Mouse (Mus musculus): ENCODE measurements around the gene Ndrg2. TPM values are rescaled to one million over a fixed set of nuclear protein-coding genes. Genes with fewer than 3 reads are reported as not detected.
"Not testable (repeated sequence)": the region's sequence is repeated elsewhere in the genome, so short reads cannot be mapped to it uniquely, and the experiment has no call there.

The Ndrg2 gene
- polyA plus RNA-seq, 1 experiment from 2014 or later: 66.4 TPM

DNA sequence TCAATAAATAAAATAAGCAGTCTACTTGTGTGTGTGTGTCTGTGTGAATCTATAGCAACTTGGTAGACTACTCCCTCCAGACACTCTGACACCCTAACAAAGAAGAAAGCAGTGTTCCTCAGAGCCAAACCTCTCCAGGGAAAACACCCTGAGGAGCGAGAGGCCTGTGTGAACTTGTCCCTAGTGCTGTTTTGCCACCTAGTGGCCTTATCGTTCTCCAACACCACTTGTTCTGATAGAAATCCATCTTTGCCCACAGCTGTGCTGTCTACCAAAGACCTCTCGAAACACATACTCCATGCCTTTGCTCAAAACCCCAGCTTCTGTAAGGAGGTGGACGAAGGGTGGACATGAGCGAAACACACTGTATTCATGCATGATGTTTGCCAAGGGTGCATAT lies 16.9 kb upstream of the Ndrg2 start:
- H3K9me3 ChIP-seq (replicated peaks; ENCODE audit: control insufficient read depth, low read length): no peaks in the 10 kb centered on the region
- no peak overlapping the region for H3K4me2 ChIP-seq (ENCODE audit: low read depth, low read length)
- H3K36me3 ChIP-seq (ENCODE audit: control insufficient read depth, insufficient read depth): no peaks in the 10 kb centered on the region
- no peak for ATAC-seq (ENCODE audit: low read depth)
- H3K27ac ChIP-seq (ENCODE audit: low read length): no peak overlapping the region
- no peaks in the 10 kb centered on the region for H3K27me3 ChIP-seq (ENCODE audit: control insufficient read depth, insufficient read depth, low read depth, low read length)
- no peak overlapping the region for H3K4me3 ChIP-seq (ENCODE audit: low read depth, low read length)
- H3K9ac ChIP-seq (ENCODE audit: low read depth, low read length): no peak overlapping the region
- WGBS (ENCODE audit: insufficient replicate concordance): 30% methylated on average over 5 of the region's 5 CpGs
- no peaks in the 10 kb centered on the region; the same call in 1 of the 2 replicates for H3K4me1 ChIP-seq (ENCODE audit: control insufficient read depth, low read depth, low read length)

- H3K9me3 ChIP-seq (replicated peaks; ENCODE audit: control insufficient read depth, low read length): no peaks in the 10 kb centered on the region
- H3K4me1 ChIP-seq (ENCODE audit: control insufficient read depth, low read depth, low read length): no peaks in the 10 kb centered on the region; the same call in 1 of the 2 replicates
- H3K4me3 ChIP-seq (ENCODE audit: low read depth, low read length): no peak overlapping the region
- no peak overlapping the region for H3K27ac ChIP-seq (ENCODE audit: low read length)
- H3K9ac ChIP-seq (ENCODE audit: low read depth, low read length): no peak overlapping the region
- no peak for ATAC-seq (ENCODE audit: low read depth)
- no peaks in the 10 kb centered on the region for H3K36me3 ChIP-seq (ENCODE audit: control insufficient read depth, insufficient read depth)
- no peak overlapping the region for H3K4me2 ChIP-seq (ENCODE audit: low read depth, low read length)
- no peaks in the 10 kb centered on the region for H3K27me3 ChIP-seq (ENCODE audit: control insufficient read depth, insufficient read depth, low read depth, low read length)
- 51% methylated on average over 9 of the region's 9 CpGs for WGBS (ENCODE audit: insufficient replicate concordance)
These were observed 16.0 kb upstream of the Ndrg2 start for GRCm38 (mm10) chr14:51929968-51930367.

GRCm38 (mm10) chr14:51929309-51929943 lies 15.5 kb upstream of the Ndrg2 start:
- Histone ChIP-seq H3K27ac (ENCODE audit: low read length) (no peak overlapping the region), H3K4me3 (ENCODE audit: low read depth, low read length) (no peak overlapping the region), H3K4me1 (ENCODE audit: control insufficient read depth, low read depth, low read length) (no peaks in the 10 kb centered on the region; the same call in 1 of the 2 replicates), H3K9me3 (replicated peaks; ENCODE audit: control insufficient read depth, low read length) (no peaks in the 10 kb centered on the region), H3K4me2 (ENCODE audit: low read depth, low read length) (no peak overlapping the region), H3K9ac (ENCODE audit: low read depth, low read length) (no peak overlapping the region), H3K36me3 (ENCODE audit: control insufficient read depth, insufficient read depth) (no peaks in the 10 kb centered on the region), H3K27me3 (ENCODE audit: control insufficient read depth, insufficient read depth, low read depth, low read length) (no peaks in the 10 kb centered on the region)
- no peak; the same call in 1 of the 2 replicates for ATAC-seq (ENCODE audit: low read depth)
- 65% methylated on average over 8 of the region's 8 CpGs for WGBS (ENCODE audit: insufficient replicate concordance)

DNA sequence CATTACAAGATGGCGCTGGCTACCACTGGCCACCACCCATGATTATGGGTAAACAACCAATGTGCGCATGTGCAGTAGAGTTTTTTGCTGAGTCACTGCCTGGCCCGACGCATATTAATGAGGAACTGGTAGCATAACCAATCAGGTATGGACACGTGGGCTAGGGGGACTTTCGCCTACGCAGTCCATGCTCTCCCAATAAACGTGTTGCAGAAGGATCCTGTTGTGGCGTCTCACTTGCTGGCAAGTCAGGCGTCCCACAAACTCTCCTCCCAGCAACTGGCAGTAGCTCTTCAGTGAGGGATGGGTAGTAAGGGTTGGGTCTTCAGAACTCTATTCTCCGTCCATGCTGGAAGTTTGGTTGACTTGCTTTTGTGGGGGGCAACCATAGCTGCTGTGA lies 13.0 kb upstream of the Ndrg2 start:
- H3K4me1 ChIP-seq (ENCODE audit: control insufficient read depth, low read depth, low read length); H3K27ac ChIP-seq (ENCODE audit: low read length); H3K4me3 ChIP-seq (ENCODE audit: low read depth, low read length); H3K27me3 ChIP-seq (ENCODE audit: control insufficient read depth, insufficient read depth, low read depth, low read length); H3K4me2 ChIP-seq (ENCODE audit: low read depth, low read length); ATAC-seq (ENCODE audit: low read depth); H3K9ac ChIP-seq (ENCODE audit: low read depth, low read length); H3K36me3 ChIP-seq (ENCODE audit: control insufficient read depth, insufficient read depth); H3K9me3 ChIP-seq (replicated peaks; ENCODE audit: control insufficient read depth, low read length): not testable (repeated sequence)
- 84% methylated on average over 11 of the region's 11 CpGs for WGBS (ENCODE audit: insufficient replicate concordance)

GRCm38 (mm10) chr14:51923492-51923891 lies 9.5 kb upstream of the Ndrg2 start:
- Histone ChIP-seq H3K27ac (ENCODE audit: low read length) (no peak overlapping the region), H3K27me3 (ENCODE audit: control insufficient read depth, insufficient read depth, low read depth, low read length) (no peaks in the 10 kb centered on the region), H3K4me3 (ENCODE audit: low read depth, low read length) (no peak overlapping the region), H3K4me1 (ENCODE audit: control insufficient read depth, low read depth, low read length) (no peaks in the 10 kb centered on the region), H3K9ac (ENCODE audit: low read depth, low read length) (no peak overlapping the region), H3K36me3 (ENCODE audit: control insufficient read depth, insufficient read depth) (no peaks in the 10 kb centered on the region), H3K4me2 (ENCODE audit: low read depth, low read length) (no peak overlapping the region), H3K9me3 (replicated peaks; ENCODE audit: control insufficient read depth, low read length) (no peaks in the 10 kb centered on the region)
- WGBS (ENCODE audit: insufficient replicate concordance): 78% methylated on average over 4 of the region's 4 CpGs
- ATAC-seq (ENCODE audit: low read depth): no peak

GRCm38 (mm10) chr14:51922910-51923309 lies 9.0 kb upstream of the Ndrg2 start:
- Histone ChIP-seq H3K27ac (ENCODE audit: low read length) (no peak overlapping the region), H3K4me1 (ENCODE audit: control insufficient read depth, low read depth, low read length) (no peaks in the 10 kb centered on the region), H3K27me3 (ENCODE audit: control insufficient read depth, insufficient read depth, low read depth, low read length) (no peaks in the 10 kb centered on the region), H3K4me2 (ENCODE audit: low read depth, low read length) (no peak overlapping the region), H3K4me3 (ENCODE audit: low read depth, low read length) (no peak overlapping the region), H3K36me3 (ENCODE audit: control insufficient read depth, insufficient read depth) (no peaks in the 10 kb centered on the region), H3K9ac (ENCODE audit: low read depth, low read length) (no peak overlapping the region), H3K9me3 (replicated peaks; ENCODE audit: control insufficient read depth, low read length) (no peaks in the 10 kb centered on the region)
- WGBS (ENCODE audit: insufficient replicate concordance): 62% methylated on average over 2 of the region's 2 CpGs
- no peak for ATAC-seq (ENCODE audit: low read depth)

GRCm38 (mm10) chr14:51922571-51922865 lies 8.6 kb upstream of the Ndrg2 start, which contains the start of gene Rnase13:
Gene Rnase13 (minus strand): TSS chr14:51922773.
- Histone ChIP-seq H3K36me3 (ENCODE audit: control insufficient read depth, insufficient read depth) (no peaks in the 10 kb centered on the region), H3K9me3 (replicated peaks; ENCODE audit: control insufficient read depth, low read length) (no peaks in the 10 kb centered on the region), H3K9ac (ENCODE audit: low read depth, low read length) (no peak within 1 kb of the TSS), H3K4me3 (ENCODE audit: low read depth, low read length) (no peak within 1 kb of the TSS), H3K27ac (ENCODE audit: low read length) (no peak within 1 kb of the TSS), H3K4me2 (ENCODE audit: low read depth, low read length) (no peak within 1 kb of the TSS), H3K4me1 (ENCODE audit: control insufficient read depth, low read depth, low read length) (no peaks in the 10 kb centered on the region), H3K27me3 (ENCODE audit: control insufficient read depth, insufficient read depth, low read depth, low read length) (no peaks in the 10 kb centered on the region)
- 74% methylated on average over 7 of the region's 7 CpGs for WGBS (ENCODE audit: insufficient replicate concordance)
- ATAC-seq (ENCODE audit: low read depth): no peak

- H3K9me3 ChIP-seq (replicated peaks; ENCODE audit: control insufficient read depth, low read length): no peaks in the 10 kb centered on the region
- no peak overlapping the region for H3K9ac ChIP-seq (ENCODE audit: low read depth, low read length)
- ATAC-seq (ENCODE audit: low read depth): peak; percentile 39; the same call in 1 of the 2 replicates
- H3K27ac ChIP-seq (ENCODE audit: low read length): no peak overlapping the region
- WGBS (ENCODE audit: insufficient replicate concordance): 64% methylated on average over 16 of the region's 16 CpGs
- H3K4me3 ChIP-seq (ENCODE audit: low read depth, low read length): no peak overlapping the region
- H3K27me3 ChIP-seq (ENCODE audit: control insufficient read depth, insufficient read depth, low read depth, low read length): no peaks in the 10 kb centered on the region
- H3K4me2 ChIP-seq (ENCODE audit: low read depth, low read length): no peak overlapping the region
- no peaks in the 10 kb centered on the region for H3K36me3 ChIP-seq (ENCODE audit: control insufficient read depth, insufficient read depth)
- H3K4me1 ChIP-seq (ENCODE audit: control insufficient read depth, low read depth, low read length): no peaks in the 10 kb centered on the region
These were observed 8.0 kb upstream of the Ndrg2 start for GRCm38 (mm10) chr14:51921759-51922570.

GRCm38 (mm10) chr14:51918966-51919365 lies 5.0 kb upstream of the Ndrg2 start:
- Histone ChIP-seq H3K27ac (ENCODE audit: low read length) (no peak overlapping the region), H3K4me3 (ENCODE audit: low read depth, low read length) (no peak overlapping the region), H3K4me1 (ENCODE audit: control insufficient read depth, low read depth, low read length) (peaks cover 4% of the 10 kb centered on the region), H3K36me3 (ENCODE audit: control insufficient read depth, insufficient read depth) (no peaks in the 10 kb centered on the region), H3K4me2 (ENCODE audit: low read depth, low read length) (no peak overlapping the region), H3K9ac (ENCODE audit: low read depth, low read length) (no peak overlapping the region), H3K9me3 (replicated peaks; ENCODE audit: control insufficient read depth, low read length) (no peaks in the 10 kb centered on the region), H3K27me3 (ENCODE audit: control insufficient read depth, insufficient read depth, low read depth, low read length) (peaks cover 5% of the 10 kb centered on the region)
- ATAC-seq (ENCODE audit: low read depth): no peak
- WGBS (ENCODE audit: insufficient replicate concordance): 64% methylated on average over 4 of the region's 4 CpGs
